Mouse (Mus musculus) liver, postnatal 0 days (tissue): ENCODE measurements at regions not wholly inside any gene's neighbourhood (a gene's known extent, or its start where the extent isn't known, plus 50 kb on each side); places are given as distances from the start of the nearest gene placed in this dataset.

Source experiments
- CTCF ChIP-seq: sonication (generic); IDR thresholded peaks from 2 replicates; pipeline ENCODE4 v1.5.1; 2016; ENCODE audit warnings: antibody characterized with exemption, low read depth
- EP300 ChIP-seq: IDR thresholded peaks from 2 replicates; pipeline ENCODE4 v1.6.1; 2016; ENCODE audit warnings: antibody characterized with exemption, low read depth, mild to moderate bottlenecking

- TF ChIP-seq CTCF: no peak
- no peak for TF ChIP-seq EP300
These were observed 52.7 kb upstream of the Rgma start for GRCm38 (mm10) chr7:73322466-73323151.
